Mouse (Mus musculus) mouse trophoblast stem cell (cell line): Measurements from ENCODE around the gene Gm29609.

Experiments used
- in situ Hi-C, 2 experiments: fragments of 300-500 bp; cut with MseI, MboI; formaldehyde crosslinking; loops; 2 replicates in 1 of 2; 3 replicates in 1 of 2; pipeline ENCODE4 v1.15.1; 2025

The Gm29609 gene

DNA sequence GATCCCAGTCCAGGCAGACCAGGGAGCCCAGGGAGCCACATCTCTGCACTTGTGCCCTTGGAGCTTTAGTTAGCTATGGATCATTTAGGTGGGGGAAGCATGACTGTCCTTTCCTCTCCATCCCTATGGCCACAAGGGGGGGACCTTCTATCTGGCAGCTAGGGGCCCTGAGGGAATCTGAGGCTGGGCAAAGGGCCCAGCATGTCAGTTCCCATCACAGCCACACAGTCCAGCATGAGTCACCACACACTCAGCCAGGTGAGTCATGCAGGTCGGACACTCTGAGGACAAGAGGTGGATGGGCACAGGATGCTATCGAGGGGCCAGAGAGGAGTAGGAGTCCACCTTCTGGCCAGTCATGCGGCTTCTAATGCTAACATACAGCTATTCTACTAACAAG, 28.0 kb downstream of the Gm29609 start:
- in situ Hi-C loops: no loop called here

GRCm38 (mm10) chr5:31149781-31150180, 29.9 kb downstream of the Gm29609 start:
- in situ Hi-C loops: no loop called here

GRCm38 (mm10) chr5:31138968-31139425, 40.7 kb downstream of the Gm29609 start:
- in situ Hi-C loops: no loop called here

- in situ Hi-C loops: no loop called here
Observed at GRCm38 (mm10) chr5:31138241-31138967, 41.3 kb downstream of the Gm29609 start, which contains the start of gene Ucn. Gene Ucn, minus strand, starts transcription at chr5:31138829.

DNA sequence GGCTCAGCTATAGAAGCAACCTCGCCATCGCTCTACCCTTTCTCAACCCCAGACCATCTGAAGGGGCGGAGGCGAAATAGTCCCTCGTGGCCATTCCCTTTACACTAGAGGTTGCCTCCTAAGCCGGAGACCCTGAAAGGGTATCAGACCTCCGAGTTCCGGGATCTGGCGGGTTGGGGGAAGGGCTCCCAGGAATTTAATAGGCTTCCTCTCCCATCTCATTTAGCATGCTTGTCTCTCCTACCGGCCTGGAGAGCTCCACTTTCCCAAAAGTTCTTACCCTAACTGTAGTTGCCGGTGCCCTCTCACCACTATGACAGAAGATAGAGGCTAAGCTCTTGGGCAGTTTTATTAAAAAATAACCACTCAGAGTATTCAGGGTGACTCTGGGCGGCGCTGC, 42.1 kb downstream of the Gm29609 start:
- in situ Hi-C loops: no loop called here

- in situ Hi-C loops: no loop called here
Observed at GRCm38 (mm10) chr5:31136730-31137424, 42.8 kb downstream of the Gm29609 start.

- in situ Hi-C loops: no loop called here
Observed at GRCm38 (mm10) chr5:31126050-31126449, 53.7 kb downstream of the Gm29609 start.

- in situ Hi-C loops: no loop called here
Observed at GRCm38 (mm10) chr5:31123481-31123880, 56.2 kb downstream of the Gm29609 start.

- in situ Hi-C loops: no loop called here
Observed at GRCm38 (mm10) chr5:31121111-31121510, 58.6 kb downstream of the Gm29609 start.

DNA sequence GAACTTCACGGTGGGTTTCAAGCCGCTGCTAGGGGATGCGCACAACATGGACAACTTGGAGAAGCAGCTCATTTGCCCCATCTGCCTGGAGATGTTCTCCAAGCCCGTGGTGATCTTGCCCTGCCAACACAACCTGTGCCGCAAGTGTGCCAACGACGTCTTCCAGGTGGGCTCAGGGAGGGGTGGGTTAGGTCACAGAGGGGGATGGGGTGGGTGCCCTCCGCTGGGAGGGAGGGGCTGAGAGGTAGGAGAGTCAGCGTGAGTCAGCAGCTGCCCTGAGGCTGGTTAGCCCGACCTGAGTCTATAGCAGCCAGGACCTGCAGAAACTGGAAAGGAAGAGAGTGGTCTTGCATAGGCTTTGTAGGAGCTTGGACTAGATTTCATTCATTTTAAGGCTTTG, 62.8 kb downstream of the Gm29609 start:
- in situ Hi-C loops: no loop called here

DNA sequence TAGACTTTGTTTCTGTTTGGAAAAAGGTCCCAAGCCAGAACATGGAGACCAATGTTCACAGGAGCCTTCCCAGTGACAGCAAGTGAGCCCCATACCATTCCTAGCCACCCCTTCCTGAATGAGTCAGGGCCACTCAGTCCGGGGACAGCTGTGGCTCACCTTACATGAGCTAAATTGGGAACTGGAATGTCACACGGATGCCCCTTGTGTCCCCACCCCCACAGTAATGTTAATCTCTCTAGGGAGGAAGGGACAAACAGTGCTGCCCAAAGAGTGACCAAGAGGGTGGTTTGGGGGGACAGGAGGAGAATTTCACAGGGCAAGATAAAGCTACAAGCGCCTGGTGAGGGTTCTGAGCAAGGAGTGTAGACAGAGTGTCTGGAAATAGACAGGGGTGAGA, 63.4 kb downstream of the Gm29609 start, which contains the start of gene Trim54:
Gene Trim54, plus strand, starts transcription at position 359 of the 400 bp plus-strand sequence.
- in situ Hi-C loops: no loop called here

DNA sequence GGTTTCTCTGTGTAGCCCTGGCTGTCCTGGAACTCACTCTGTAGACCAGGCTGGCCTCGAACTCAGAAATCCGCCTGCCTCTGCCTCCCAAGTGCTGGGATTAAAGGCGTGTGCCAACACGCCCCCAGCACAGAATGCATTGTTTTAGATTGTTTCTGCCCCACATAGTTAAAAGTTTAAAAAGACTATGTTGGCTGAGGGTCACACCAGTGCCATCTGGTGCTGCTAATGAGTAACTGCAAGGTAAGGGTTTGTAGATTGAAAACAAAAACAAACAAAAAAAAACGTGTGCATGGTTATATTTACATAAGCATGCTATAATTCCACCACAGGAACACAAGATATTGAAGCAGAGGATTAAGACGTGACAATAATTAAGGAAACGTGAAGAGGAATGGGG, 68.9 kb downstream of the Gm29609 start:
- in situ Hi-C loops: no loop called here

DNA sequence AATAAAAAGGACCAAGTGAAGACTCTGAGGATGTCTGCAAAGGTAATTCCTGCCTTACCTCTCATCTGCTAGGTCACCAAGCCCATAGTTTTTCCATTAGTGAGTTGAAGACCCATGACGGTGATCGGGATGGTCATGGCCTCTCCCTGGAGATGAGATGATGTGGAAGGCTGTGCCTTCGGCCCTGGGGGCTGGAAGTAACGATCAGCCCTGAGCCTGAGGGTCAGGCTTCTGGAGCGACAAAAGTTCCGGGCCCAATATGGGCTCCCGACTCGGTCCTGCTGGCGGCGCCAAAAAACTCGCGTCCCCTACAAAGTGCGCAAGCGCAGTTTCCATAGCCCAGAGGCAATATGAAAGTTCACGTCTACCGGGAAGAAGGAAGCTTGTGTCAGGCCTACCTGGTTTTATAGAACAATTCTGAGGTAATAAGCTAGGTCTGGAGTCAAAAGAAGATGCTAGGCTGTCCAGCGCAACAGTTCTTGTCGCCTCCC, 71.7 kb downstream of the Gm29609 start, which contains the start of gene Slc30a3:
Gene Slc30a3, minus strand, starts transcription at position 238 of the 491 bp plus-strand sequence.
- in situ Hi-C loops: no loop called here

GRCm38 (mm10) chr5:31105814-31106335, 73.8 kb downstream of the Gm29609 start, which contains the start of gene Dnajc5g:
Gene Dnajc5g, plus strand, starts transcription at chr5:31106285.
- in situ Hi-C loops: no loop called here

DNA sequence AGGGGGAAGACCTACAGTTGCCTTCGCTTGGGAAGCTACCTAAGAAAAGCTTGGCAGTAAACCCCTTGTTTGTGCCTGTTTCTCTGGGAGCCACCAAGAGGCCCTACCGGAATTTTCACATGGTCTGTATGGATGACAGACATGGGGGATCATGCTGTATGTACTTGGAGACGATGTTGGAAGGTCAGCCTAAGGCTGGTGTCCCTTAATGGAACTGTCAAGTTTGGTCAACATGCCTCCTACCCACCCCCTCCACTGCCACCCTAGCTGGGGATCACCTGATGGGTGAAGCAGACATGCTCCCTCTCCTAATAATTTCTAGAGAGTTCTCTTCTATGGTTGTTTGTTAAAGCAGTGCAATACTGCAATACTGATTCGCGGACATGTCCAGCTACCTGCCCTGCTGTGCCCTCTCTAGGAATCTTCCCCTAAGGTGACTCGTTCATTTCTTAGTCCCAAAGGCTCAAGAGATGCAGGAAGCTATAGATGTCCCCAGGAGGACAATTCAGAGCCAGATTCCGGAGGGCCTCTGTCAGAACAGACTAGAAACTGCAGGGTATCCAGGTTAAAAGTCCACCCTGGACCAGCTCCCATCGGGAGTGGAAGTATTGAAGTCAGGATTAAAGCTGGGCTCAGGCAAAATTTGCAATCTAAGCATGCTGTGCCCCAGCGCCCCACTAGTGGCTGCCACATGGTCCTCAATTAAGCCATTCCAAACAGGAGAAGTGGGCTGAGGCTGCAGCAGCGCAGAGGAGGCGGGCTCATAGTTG, 83.8 kb downstream of the Gm29609 start:
- in situ Hi-C loops: no loop called here

GRCm38 (mm10) chr5:31094799-31095691, 84.7 kb downstream of the Gm29609 start:
- in situ Hi-C loops: no loop called here
